Mouse (Mus musculus) lung, adult 10 weeks (tissue): Measurements from ENCODE around the gene Eef1akmt4. TPM values are rescaled to one million over a fixed set of nuclear protein-coding genes. Genes with fewer than 3 reads are reported as not detected.

Source experiments
- polyA plus RNA-seq: library from polyadenylated mRNA; stranded (reverse); fragments of 350-450 nt; fragmentation: Illumina TruSeq; extraction: RNeasy Lipid Tissue Mini Kit (QIAGEN cat#74804); gene quantifications from one replicate; pipeline ENCODE4 v1.2.3, GENCODE M21; 2014; ENCODE audit warnings: low read depth, low replicate concordance; ENCODE audit not compliant: insufficient read depth

Gene Eef1akmt4
- polyA plus RNA-seq: 7.8 TPM

GRCm38 (mm10) chr16:20611357-20612227 is at the start of gene Eef1akmt4, which contains the start of the genes Gm49333 and Alg3:
TSS of gene Eef1akmt4 (plus strand) at chr16:20611593.
TSS of gene Gm49333 (plus strand) at chr16:20611610.
TSS of gene Alg3 (minus strand) at chr16:20611735.

GRCm38 (mm10) chr16:20589366-20589938 is 21.9 kb upstream of the Eef1akmt4 start, which contains the start of gene Vwa5b2:
TSS of gene Vwa5b2 (plus strand) at chr16:20589471.

GRCm38 (mm10) chr16:20621191-20621990 is 10.0 kb downstream of the Eef1akmt4 start, which contains the start of gene Camk2n2:
TSS of gene Camk2n2 (minus strand) at chr16:20621287.

GRCm38 (mm10) chr16:20629731-20630634 is 18.6 kb downstream of the Eef1akmt4 start, which contains the start of gene Ece2:
TSS of gene Ece2 (plus strand) at chr16:20629828.

GRCm38 (mm10) chr16:20651076-20651946 is 39.9 kb downstream of the Eef1akmt4 start, which contains the start of gene Psmd2:
TSS of gene Psmd2 (plus strand) at chr16:20651652.

GRCm38 (mm10) chr16:20668013-20668412 is 56.6 kb downstream of the Eef1akmt4 start, which contains the start of gene Eif4g1:
TSS of gene Eif4g1 (plus strand) at chr16:20668313.

Other genes starting within 250 kb of the Eef1akmt4 start
- gene Abcc5, start 185.2 kb upstream of the Eef1akmt4 start, polyA plus RNA-seq: 26.6 TPM
- 43.4 TPM for gene Eif2b5, start 112.8 kb upstream of the Eef1akmt4 start, polyA plus RNA-seq
- 7.2 TPM for gene Dvl3, start 94.6 kb upstream of the Eef1akmt4 start, polyA plus RNA-seq
- gene Ap2m1, start 76.1 kb upstream of the Eef1akmt4 start, polyA plus RNA-seq: 172 TPM
- 29.9 TPM for gene Abcf3, start 63.0 kb upstream of the Eef1akmt4 start, polyA plus RNA-seq
- not detected for gene Vwa5b2, start 22.1 kb upstream of the Eef1akmt4 start, polyA plus RNA-seq
- not detected for gene Gm49333, start within 50 bp of the Eef1akmt4 start, polyA plus RNA-seq
- 9.9 TPM for gene Alg3, start 142 bp downstream of the Eef1akmt4 start, polyA plus RNA-seq
- gene Camk2n2, start 9.7 kb downstream of the Eef1akmt4 start, polyA plus RNA-seq: 2.6 TPM
- gene Ece2, start 18.2 kb downstream of the Eef1akmt4 start, polyA plus RNA-seq: 0.23 TPM
- 87.1 TPM for gene Psmd2, start 40.1 kb downstream of the Eef1akmt4 start, polyA plus RNA-seq
- 71.2 TPM for gene Eif4g1, start 56.7 kb downstream of the Eef1akmt4 start, polyA plus RNA-seq
- gene Fam131a, start 81.6 kb downstream of the Eef1akmt4 start, polyA plus RNA-seq: 12.6 TPM
- 25.3 TPM for gene Polr2h, start 106.1 kb downstream of the Eef1akmt4 start, polyA plus RNA-seq
- gene Clcn2, start 106.2 kb downstream of the Eef1akmt4 start, polyA plus RNA-seq: 2.4 TPM
- gene Chrd, start 121.5 kb downstream of the Eef1akmt4 start, polyA plus RNA-seq: 1.4 TPM
- gene Thpo, start 122.9 kb downstream of the Eef1akmt4 start, polyA plus RNA-seq: 0.50 TPM